Comparison of ENCODE assay signal across 25 mouse cellular contexts in genomic region chr11:99083516-99083915, GRCm38 (mm10). TPM values are rescaled to one million over a fixed set of nuclear protein-coding genes. Genes with fewer than 3 reads are reported as not detected.
DNase-seq lines count a peak whose midpoint lies in the region; ATAC-seq lines count a peak whose summit lies in the region.
"Had no signal": no experiment of that assay in that cellular context is flagged by ENCODE, and none has a peak within 500 bp of the region (broad histone marks: within the 10 kb centered on the region; RNA-seq: fewer than 3 reads in every experiment).

No protein-coding gene starts in this region.

- intact Hi-C loops in left cerebral cortex, postnatal 14 days (cut with DNase I): no loop called here

- no peaks in the 10 kb centered on the region for H3K27me3 ChIP-seq in hindbrain, embryonic 10.5 days (ENCODE audit: insufficient read depth, poor library complexity, severe bottlenecking)
- no peaks in the 10 kb centered on the region for H3K27me3 ChIP-seq in hindbrain, embryonic 14.5 days (ENCODE audit: control insufficient read depth, insufficient read depth, low read length)
- H3K27me3 ChIP-seq in limb, embryonic 15.5 days: no peaks in the 10 kb centered on the region
- H3K27me3 ChIP-seq in liver, embryonic 11.5 days (replicated peaks; ENCODE audit: control insufficient read depth, insufficient read depth, low read length): peaks cover 3% of the 10 kb centered on the region; the same call in 1 of the 2 replicates
- H3K27me3 ChIP-seq: embryonic facial prominence, embryonic 12.5 days; heart, embryonic 15.5 days; hindbrain, embryonic 15.5 days; Patski had no signal

- H3K36me3 ChIP-seq in hindbrain, embryonic 10.5 days: no peaks in the 10 kb centered on the region
- H3K36me3 ChIP-seq in hindbrain, embryonic 14.5 days (replicated peaks; ENCODE audit: control insufficient read depth, insufficient read depth): no peaks in the 10 kb centered on the region
- H3K36me3 ChIP-seq in limb, embryonic 15.5 days: no peaks in the 10 kb centered on the region
- no peaks in the 10 kb centered on the region for H3K36me3 ChIP-seq in liver, embryonic 11.5 days (ENCODE audit: control insufficient read depth, insufficient read depth, low read length)
- H3K36me3 ChIP-seq: embryonic facial prominence, embryonic 12.5 days; forebrain, embryonic 10.5 days; heart, embryonic 15.5 days; hindbrain, embryonic 15.5 days had no signal

- H3K4me2 ChIP-seq in hindbrain, embryonic 14.5 days (replicated peaks): no peak overlapping the region
- no peak overlapping the region for H3K4me2 ChIP-seq in limb, embryonic 15.5 days
- H3K4me2 ChIP-seq in liver, embryonic 11.5 days: no peak overlapping the region
- H3K4me2 ChIP-seq: embryonic facial prominence, embryonic 12.5 days; heart, embryonic 11.5 days; heart, embryonic 15.5 days; hindbrain, embryonic 15.5 days had no signal

- H3K4me3 ChIP-seq in hindbrain, embryonic 10.5 days: no peak overlapping the region
- H3K4me3 ChIP-seq in hindbrain, embryonic 14.5 days (replicated peaks; ENCODE audit: low read length): no peak overlapping the region
- no peak overlapping the region for H3K4me3 ChIP-seq in limb, embryonic 15.5 days
- no peak overlapping the region for H3K4me3 ChIP-seq in liver, embryonic 11.5 days (ENCODE audit: low read depth, low read length)
- H3K4me3 ChIP-seq: embryonic facial prominence, embryonic 12.5 days; forebrain, embryonic 10.5 days; heart, adult 2 months; heart, embryonic 15.5 days; hindbrain, embryonic 15.5 days had no signal

- DNase-seq in hindbrain, embryonic 10.5 days (ENCODE audit: low spot score): no peak
- no peak for DNase-seq in hindbrain, embryonic 14.5 days (ENCODE audit: low spot score)
- DNase-seq in fat pad, adult 2 months (ENCODE audit: extremely low read depth, low read depth, low spot score): peak; percentile 81
- DNase-seq in liver, embryonic 11.5 days (ENCODE audit: low spot score): no peak
- DNase-seq in urinary bladder, postnatal 25 days (ENCODE audit: low spot score): no peak
- no peak for DNase-seq in left cerebral cortex, postnatal 14 days (ENCODE audit: low spot score in 2 of 2)
- DNase-seq: adrenal gland, adult 2 months; adrenal gland, postnatal 25 days; cerebellum, adult 2 months; cerebellum, postnatal 10 days; embryo, embryonic 11 days; gastrocnemius, postnatal 10 days; heart, adult 2 months; heart, postnatal 14 days had no signal

- peaks cover 51% of the 10 kb centered on the region for H3K4me1 ChIP-seq in hindbrain, embryonic 10.5 days (replicated peaks)
- H3K4me1 ChIP-seq in hindbrain, embryonic 14.5 days (replicated peaks; ENCODE audit: control insufficient read depth, insufficient read depth, low read length): no peaks in the 10 kb centered on the region
- H3K4me1 ChIP-seq in limb, embryonic 15.5 days: peaks cover 54% of the 10 kb centered on the region
- peaks cover 3% of the 10 kb centered on the region; the same call in 1 of the 2 replicates for H3K4me1 ChIP-seq in liver, embryonic 11.5 days (replicated peaks; ENCODE audit: control insufficient read depth, insufficient read depth, low read length)
- H3K4me1 ChIP-seq: hindbrain, embryonic 15.5 days had no signal

- no peak overlapping the region for H3K9ac ChIP-seq in hindbrain, embryonic 14.5 days
- H3K9ac ChIP-seq in limb, embryonic 15.5 days: no peak overlapping the region
- no peak overlapping the region for H3K9ac ChIP-seq in liver, embryonic 11.5 days (ENCODE audit: low read depth, low read length)
- H3K9ac ChIP-seq: embryonic facial prominence, embryonic 12.5 days; heart, embryonic 15.5 days; hindbrain, embryonic 15.5 days had no signal

- no peaks in the 10 kb centered on the region for H3K9me3 ChIP-seq in hindbrain, embryonic 10.5 days
- H3K9me3 ChIP-seq in hindbrain, embryonic 14.5 days (ENCODE audit: control insufficient read depth, low read length): no peaks in the 10 kb centered on the region
- H3K9me3 ChIP-seq in limb, embryonic 15.5 days: no peaks in the 10 kb centered on the region
- no peaks in the 10 kb centered on the region for H3K9me3 ChIP-seq in liver, embryonic 11.5 days (ENCODE audit: control insufficient read depth, low read length)
- H3K9me3 ChIP-seq: embryonic facial prominence, embryonic 12.5 days; forebrain, embryonic 10.5 days; heart, embryonic 15.5 days; hindbrain, embryonic 15.5 days had no signal

- 0 out of 2 replicates have a peak overlapping the region, but pooled peaks have one; percentile 12 for H3K27ac ChIP-seq in hindbrain, embryonic 10.5 days
- H3K27ac ChIP-seq in hindbrain, embryonic 14.5 days: no peak overlapping the region
- peak overlapping the region; percentile 85; the same call in 1 of the 2 replicates for H3K27ac ChIP-seq in limb, embryonic 15.5 days
- no peak overlapping the region for H3K27ac ChIP-seq in liver, embryonic 11.5 days (ENCODE audit: low read depth, low read length)
- H3K27ac ChIP-seq: embryonic facial prominence, embryonic 12.5 days; forebrain, embryonic 10.5 days; heart, adult 2 months; heart, embryonic 15.5 days; hindbrain, embryonic 15.5 days had no signal

- 95% methylated on average over 8 of the region's 8 CpGs for WGBS in hindbrain, embryonic 10.5 days
- WGBS in hindbrain, embryonic 14.5 days: 87% methylated on average over 8 of the region's 8 CpGs
- 69% methylated on average over 8 of the region's 8 CpGs for WGBS in limb, embryonic 15.5 days
- 87% methylated on average over 8 of the region's 8 CpGs for WGBS in liver, embryonic 11.5 days

- no peak for ATAC-seq in hindbrain, embryonic 14.5 days (ENCODE audit: low FRiP score)
- ATAC-seq in limb, embryonic 15.5 days (ENCODE audit: insufficient number of reproducible peaks, low FRiP score, low TSS enrichment, low read depth): no peak
- ATAC-seq in liver, embryonic 11.5 days (replicated peaks; ENCODE audit: low FRiP score): no peak
- ATAC-seq: activated CD4-positive, CD25-positive, alpha-beta regulatory T cell, adult 4 months; forebrain, embryonic 14.5 days; Patski had no signal

RNA-seq across cellular contexts. Expression of gene Tns4, which starts 5.6 kb away (rescaled TPM):
- 0.67 and 1.0 TPM in 2 replicates for polyA plus RNA-seq in hindbrain, embryonic 10.5 days (2016; fragmentation: Nextera tagmentation; extraction: Ambion mirVana)
- polyA plus RNA-seq in hindbrain, embryonic 14.5 days (2014; fragmentation: Nextera tagmentation; extraction: Ambion mirVana): 0.20 TPM in 1 of 2 replicates, not detected in the other
- polyA plus RNA-seq in limb, embryonic 15.5 days (2015; fragmentation: Nextera tagmentation; extraction: Ambion mirVana): 1.9 and 2.1 TPM in 2 replicates
- 0.21 TPM in 1 of 2 replicates, not detected in the other for polyA plus RNA-seq in liver, embryonic 11.5 days (2014; fragmentation: Nextera tagmentation; extraction: Ambion mirVana)
- total RNA-seq in left cerebral cortex, postnatal 14 days (2021): under 1 TPM; 0.33 to 0.34 TPM
- total RNA-seq: gastrocnemius, postnatal 10 days; hematopoietic stem cell, adult 5-6 weeks; MEL had no signal
- polyA plus RNA-seq: activated CD4-positive, CD25-positive, alpha-beta regulatory T cell, adult 4 months; Patski had no signal

RNA-seq across cellular contexts. Expression of gene Igfbp4, which starts 42.5 kb away (rescaled TPM):
- 424 and 437 TPM in 2 replicates for polyA plus RNA-seq in hindbrain, embryonic 10.5 days (2016; fragmentation: Nextera tagmentation; extraction: Ambion mirVana)
- 127 and 142 TPM in 2 replicates for polyA plus RNA-seq in hindbrain, embryonic 14.5 days (2014; fragmentation: Nextera tagmentation; extraction: Ambion mirVana)
- 1,243 and 1,296 TPM in 2 replicates for polyA plus RNA-seq in limb, embryonic 15.5 days (2015; fragmentation: Nextera tagmentation; extraction: Ambion mirVana)
- 324 and 328 TPM in 2 replicates for polyA plus RNA-seq in liver, embryonic 11.5 days (2014; fragmentation: Nextera tagmentation; extraction: Ambion mirVana)
- 100 to 1,000 TPM in 1 of 2 experiments, 10 to 100 TPM in 1; 98.7 to 107 TPM for total RNA-seq in left cerebral cortex, postnatal 14 days (2021)

RNA-seq across cellular contexts. Expression of gene Top2a, which starts 59.5 kb away (rescaled TPM):
- polyA plus RNA-seq in hindbrain, embryonic 10.5 days (2016; fragmentation: Nextera tagmentation; extraction: Ambion mirVana): 225 and 320 TPM in 2 replicates
- 34.2 and 42.4 TPM in 2 replicates for polyA plus RNA-seq in hindbrain, embryonic 14.5 days (2014; fragmentation: Nextera tagmentation; extraction: Ambion mirVana)
- 162 and 178 TPM in 2 replicates for polyA plus RNA-seq in limb, embryonic 15.5 days (2015; fragmentation: Nextera tagmentation; extraction: Ambion mirVana)
- polyA plus RNA-seq in liver, embryonic 11.5 days (2014; fragmentation: Nextera tagmentation; extraction: Ambion mirVana): 315 and 330 TPM in 2 replicates
- total RNA-seq in left cerebral cortex, postnatal 14 days (2021): 1 to 10 TPM; 4.1 to 4.9 TPM

Comparison
In these comparisons a context has a peak if more than half of its experiments do, and no peak if none do; other contexts are left out.
1. H3K27ac ChIP-seq: peak in hindbrain, embryonic 10.5 days (single experiment) and limb, embryonic 15.5 days (single experiment); none in hindbrain, embryonic 14.5 days (single experiment) and liver, embryonic 11.5 days (single experiment).